Mouse (Mus musculus): Measurements from ENCODE around the gene Spock2. TPM values are rescaled to one million over a fixed set of nuclear protein-coding genes. Genes with fewer than 3 reads are reported as not detected.
"Not testable (repeated sequence)": the region's sequence is repeated elsewhere in the genome, so short reads cannot be mapped to it uniquely, and the experiment has no call there.

Spock2 gene
- polyA plus RNA-seq, 2 experiments: 7.6 to 17.7 TPM

DNA sequence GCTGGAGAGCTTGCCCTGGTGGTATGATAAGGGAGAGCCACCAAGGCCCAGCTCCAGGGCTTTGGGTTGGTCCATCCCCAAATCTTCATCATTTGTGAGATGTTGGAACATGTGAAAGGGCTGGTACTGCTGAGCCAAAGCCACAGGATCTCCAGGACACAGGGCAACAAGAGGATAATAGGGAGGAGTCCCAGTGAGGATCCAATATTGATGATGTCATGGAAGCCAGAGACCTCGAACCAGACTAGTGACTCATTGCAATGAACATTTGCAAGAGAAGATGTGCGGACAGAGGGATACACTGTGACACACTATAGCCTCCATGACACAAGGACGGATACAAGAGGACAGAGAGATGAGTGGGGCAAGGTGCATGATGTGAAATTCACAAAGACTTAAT is 52.1 kb downstream of the Spock2 start:
- no peak overlapping the region for H3K27ac ChIP-seq (replicated peaks; ENCODE audit: low read depth, low read length)
- H3K27me3 ChIP-seq (ENCODE audit: control insufficient read depth, insufficient read depth, low read length): no peaks in the 10 kb centered on the region
- WGBS: 92% methylated on average over 3 of the region's 3 CpGs
- ATAC-seq (ENCODE audit: low FRiP score, low read depth): no peak
- no peak overlapping the region for H3K4me3 ChIP-seq (replicated peaks; ENCODE audit: low read length)
- no peaks in the 10 kb centered on the region for H3K36me3 ChIP-seq (ENCODE audit: control insufficient read depth, insufficient read depth, low read length)
- no peak for DNase-seq (ENCODE audit: low spot score)
- H3K9me3 ChIP-seq (ENCODE audit: control insufficient read depth, low read length): no peaks in the 10 kb centered on the region
- no peaks in the 10 kb centered on the region for H3K4me1 ChIP-seq (ENCODE audit: control insufficient read depth, insufficient read depth, low read length)
- no peak overlapping the region for H3K9ac ChIP-seq (ENCODE audit: low read depth, low read length, severe bottlenecking)
- H3K4me2 ChIP-seq (replicated peaks; ENCODE audit: low read depth, low read length, severe bottlenecking): no peak overlapping the region
- TF ChIP-seq POLR2A (IDR thresholded peaks at IDR 0.05; ENCODE audit: borderline replicate concordance, extremely low read depth, insufficient read depth, insufficient read length): no peak

DNA sequence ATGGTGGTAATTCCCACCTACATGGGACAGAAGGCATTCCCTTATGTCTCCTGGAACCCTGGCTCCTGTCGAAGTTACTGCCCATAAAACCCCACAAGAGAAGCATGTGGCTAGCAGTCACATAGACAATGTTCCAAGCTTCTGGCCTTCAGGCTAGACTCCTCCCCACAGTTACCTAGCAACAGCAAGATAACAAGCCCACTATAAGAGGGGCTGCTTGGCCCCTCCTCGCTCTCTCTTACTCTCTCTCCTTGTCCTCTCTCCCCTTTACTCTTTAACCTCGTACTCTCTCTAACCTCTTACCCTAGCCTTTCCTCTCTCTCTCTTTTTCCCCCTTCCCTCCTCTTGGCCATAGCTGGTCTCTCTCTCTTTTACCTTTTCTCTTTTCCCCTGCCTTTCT is 55.4 kb downstream of the Spock2 start:
- not testable (repeated sequence) for H3K27me3 ChIP-seq (ENCODE audit: control insufficient read depth, insufficient read depth, low read length); H3K4me2 ChIP-seq (replicated peaks; ENCODE audit: low read depth, low read length, severe bottlenecking); H3K36me3 ChIP-seq (ENCODE audit: control insufficient read depth, insufficient read depth, low read length); ATAC-seq (ENCODE audit: low FRiP score, low read depth); H3K4me3 ChIP-seq (replicated peaks; ENCODE audit: low read length); DNase-seq (ENCODE audit: low spot score); H3K27ac ChIP-seq (replicated peaks; ENCODE audit: low read depth, low read length); H3K9me3 ChIP-seq (ENCODE audit: control insufficient read depth, low read length); H3K4me1 ChIP-seq (ENCODE audit: control insufficient read depth, insufficient read depth, low read length); H3K9ac ChIP-seq (ENCODE audit: low read depth, low read length, severe bottlenecking)
- 58% methylated on average over 3 of the region's 3 CpGs for WGBS

- DNase-seq (ENCODE audit: low spot score); H3K4me2 ChIP-seq (replicated peaks; ENCODE audit: low read depth, low read length, severe bottlenecking); H3K36me3 ChIP-seq (ENCODE audit: control insufficient read depth, insufficient read depth, low read length); H3K4me1 ChIP-seq (ENCODE audit: control insufficient read depth, insufficient read depth, low read length); ATAC-seq (ENCODE audit: low FRiP score, low read depth); H3K9me3 ChIP-seq (ENCODE audit: control insufficient read depth, low read length); H3K9ac ChIP-seq (ENCODE audit: low read depth, low read length, severe bottlenecking); H3K4me3 ChIP-seq (replicated peaks; ENCODE audit: low read length); H3K27me3 ChIP-seq (ENCODE audit: control insufficient read depth, insufficient read depth, low read length); H3K27ac ChIP-seq (replicated peaks; ENCODE audit: low read depth, low read length): not testable (repeated sequence)
- 83% methylated on average over 8 of the region's 8 CpGs for WGBS
Measured at GRCm38 (mm10) chr10:60162184-60162972, 56.4 kb downstream of the Spock2 start.

GRCm38 (mm10) chr10:60162973-60163255 is 56.9 kb downstream of the Spock2 start:
- H3K36me3 ChIP-seq (ENCODE audit: control insufficient read depth, insufficient read depth, low read length): no peaks in the 10 kb centered on the region
- H3K4me2 ChIP-seq (replicated peaks; ENCODE audit: low read depth, low read length, severe bottlenecking): no peak overlapping the region
- H3K4me3 ChIP-seq (replicated peaks; ENCODE audit: low read length): no peak overlapping the region
- H3K9me3 ChIP-seq (ENCODE audit: control insufficient read depth, low read length): no peaks in the 10 kb centered on the region
- ATAC-seq (ENCODE audit: low FRiP score, low read depth) (no peak), DNase-seq (ENCODE audit: low spot score) (no peak)
- no peaks in the 10 kb centered on the region for H3K4me1 ChIP-seq (ENCODE audit: control insufficient read depth, insufficient read depth, low read length)
- H3K27me3 ChIP-seq (ENCODE audit: control insufficient read depth, insufficient read depth, low read length): no peaks in the 10 kb centered on the region
- TF ChIP-seq POLR2A (IDR thresholded peaks at IDR 0.05; ENCODE audit: borderline replicate concordance, extremely low read depth, insufficient read depth, insufficient read length): no peak
- 85% methylated on average over 6 of the region's 6 CpGs for WGBS
- H3K9ac ChIP-seq (ENCODE audit: low read depth, low read length, severe bottlenecking): no peak overlapping the region
- no peak overlapping the region for H3K27ac ChIP-seq (replicated peaks; ENCODE audit: low read depth, low read length)

- no peak for TF ChIP-seq POLR2A (IDR thresholded peaks at IDR 0.05; ENCODE audit: borderline replicate concordance, extremely low read depth, insufficient read depth, insufficient read length)
- no peaks in the 10 kb centered on the region for H3K27me3 ChIP-seq (ENCODE audit: control insufficient read depth, insufficient read depth, low read length)
- H3K9ac ChIP-seq (ENCODE audit: low read depth, low read length, severe bottlenecking): no peak overlapping the region
- WGBS: 67% methylated on average over 1 of the region's 1 CpGs
- H3K4me1 ChIP-seq (ENCODE audit: control insufficient read depth, insufficient read depth, low read length): no peaks in the 10 kb centered on the region
- H3K4me2 ChIP-seq (replicated peaks; ENCODE audit: low read depth, low read length, severe bottlenecking): no peak overlapping the region
- H3K9me3 ChIP-seq (ENCODE audit: control insufficient read depth, low read length): no peaks in the 10 kb centered on the region
- ATAC-seq (ENCODE audit: low FRiP score, low read depth) (no peak), DNase-seq (ENCODE audit: low spot score) (no peak)
- no peak overlapping the region for H3K27ac ChIP-seq (replicated peaks; ENCODE audit: low read depth, low read length)
- no peaks in the 10 kb centered on the region for H3K36me3 ChIP-seq (ENCODE audit: control insufficient read depth, insufficient read depth, low read length)
- H3K4me3 ChIP-seq (replicated peaks; ENCODE audit: low read length): no peak overlapping the region
Measured at GRCm38 (mm10) chr10:60164869-60165268, 58.9 kb downstream of the Spock2 start.

- Histone ChIP-seq H3K36me3 (ENCODE audit: control insufficient read depth, insufficient read depth, low read length) (no peaks in the 10 kb centered on the region), H3K27me3 (ENCODE audit: control insufficient read depth, insufficient read depth, low read length) (no peaks in the 10 kb centered on the region), H3K27ac (replicated peaks; ENCODE audit: low read depth, low read length) (no peak overlapping the region), H3K4me2 (replicated peaks; ENCODE audit: low read depth, low read length, severe bottlenecking) (no peak overlapping the region), H3K9ac (ENCODE audit: low read depth, low read length, severe bottlenecking) (no peak overlapping the region), H3K4me3 (replicated peaks; ENCODE audit: low read length) (no peak overlapping the region), H3K9me3 (ENCODE audit: control insufficient read depth, low read length) (no peaks in the 10 kb centered on the region), H3K4me1 (ENCODE audit: control insufficient read depth, insufficient read depth, low read length) (no peaks in the 10 kb centered on the region)
- TF ChIP-seq POLR2A (IDR thresholded peaks at IDR 0.05; ENCODE audit: borderline replicate concordance, extremely low read depth, insufficient read depth, insufficient read length): no peak
- no peak for DNase-seq (ENCODE audit: low spot score)
- 47% methylated on average over 3 of the region's 3 CpGs for WGBS
- no peak for ATAC-seq (ENCODE audit: low FRiP score, low read depth)
Measured at GRCm38 (mm10) chr10:60166068-60166467, 60.0 kb downstream of the Spock2 start.
